Mouse (Mus musculus) heart, embryonic 14.5 days (tissue): ENCODE measurements at regions not wholly inside any gene's neighbourhood (a gene's known extent, or its start where the extent isn't known, plus 50 kb on each side); places are given as distances from the start of the nearest gene placed in this dataset.

ENCODE experiments used
- ATAC-seq: fragments of 200-750 bp; cut with Nextera tagmentation; 2 replicates; pipeline ENCODE4 v1.8.0; 2017; ENCODE audit warnings: low read depth, moderate TSS enrichment; ENCODE audit not compliant: insufficient number of reproducible peaks, insufficient read depth, low FRiP score
- H3K27ac ChIP-seq, 2 experiments: fragments of 200-500 bp in 1 of 2; fragments of 300-500 bp in 1 of 2; sonication (generic) in 1 of 2; replicated peaks in 1 of 2; 2 replicates each; pipeline ENCODE4 v1.5.1; 2012 to 2014; ENCODE audit warnings: low read depth in 2 of 2, low read length in 2 of 2, control low read depth in 1 of 2, mild to moderate bottlenecking in 1 of 2, mixed read lengths in 1 of 2; ENCODE audit not compliant: control insufficient read depth in 1 of 2, insufficient read depth in 1 of 2
- H3K27me3 ChIP-seq: fragments of 300-500 bp; sonication (generic); 2 replicates; pipeline ENCODE4 v1.6.1; 2014; ENCODE audit warnings: mild to moderate bottlenecking, low read length, control low read depth; ENCODE audit not compliant: control insufficient read depth, insufficient read depth
- H3K36me3 ChIP-seq: fragments of 300-500 bp; sonication (generic); 2 replicates; pipeline ENCODE4 v1.6.1; 2014; ENCODE audit warnings: mild to moderate bottlenecking, control low read depth, low read length, mixed read lengths; ENCODE audit not compliant: control insufficient read depth, insufficient read depth
- H3K4me1 ChIP-seq, 2 experiments: fragments of 200-500 bp in 1 of 2; fragments of 300-500 bp in 1 of 2; sonication (generic) in 1 of 2; 2 replicates each; pipeline ENCODE4 v1.6.1; 2012 to 2014; ENCODE audit warnings: low read length in 2 of 2, control low read depth in 1 of 2, mixed read lengths in 1 of 2; ENCODE audit not compliant: control insufficient read depth in 2 of 2, insufficient read depth in 2 of 2
- H3K4me2 ChIP-seq: fragments of 300-500 bp; sonication (generic); 2 replicates; pipeline ENCODE4 v1.6.1; 2014; ENCODE audit warnings: mild to moderate bottlenecking, low read length
- H3K4me3 ChIP-seq, 2 experiments: fragments of 200-500 bp in 1 of 2; fragments of 300-500 bp in 1 of 2; sonication (generic) in 1 of 2; 2 replicates each; pipeline ENCODE4 v1.5.1; 2012 to 2014; ENCODE audit warnings: low read length in 2 of 2, mild to moderate bottlenecking in 2 of 2, control low read depth in 1 of 2, low read depth in 1 of 2, moderate library complexity in 1 of 2; ENCODE audit not compliant: control insufficient read depth in 1 of 2, insufficient read depth in 1 of 2
- H3K9ac ChIP-seq: fragments of 300-500 bp; sonication (generic); 2 replicates; pipeline ENCODE4 v1.6.1; 2014; ENCODE audit warnings: mild to moderate bottlenecking, low read length
- H3K9me3 ChIP-seq: fragments of 300-500 bp; sonication (generic); 2 replicates; pipeline ENCODE4 v1.6.1; 2016; ENCODE audit warnings: low read length, control low read depth; ENCODE audit not compliant: control insufficient read depth
- WGBS: fragments of 180-500 bp; shearing (Covaris S2); extraction: QIAGEN DNeasy Blood & Tissue Kit; methylation state at CpG from one replicate; pipeline ENCODE4 v1.1.7; 2014; 5-methylcytosine and 5-hydroxymethylcytosine counted together

- Histone ChIP-seq H3K27me3 (no peaks in the 10 kb centered on the region), H3K27ac (no peak overlapping the region), H3K4me3 (no peak overlapping the region), H3K4me2 (no peak overlapping the region), H3K4me1 (no peaks in the 10 kb centered on the region), H3K9me3 (no peaks in the 10 kb centered on the region), H3K36me3 (no peaks in the 10 kb centered on the region), H3K9ac (no peak overlapping the region)
- 78% methylated on average over 9 of the region's 9 CpGs for WGBS
- ATAC-seq, result no peak
These were observed 320.7 kb upstream of the Clint1 start for GRCm38 (mm10) chr11:45531044-45531626.

GRCm38 (mm10) chr11:45533402-45534056 is 318.3 kb upstream of the Clint1 start:
- no peak for ATAC-seq
- Histone ChIP-seq H3K27ac (no peak overlapping the region), H3K27me3 (no peaks in the 10 kb centered on the region), H3K4me1 (no peaks in the 10 kb centered on the region), H3K36me3 (no peaks in the 10 kb centered on the region), H3K9me3 (no peaks in the 10 kb centered on the region), H3K4me2 (no peak overlapping the region), H3K4me3 (no peak overlapping the region), H3K9ac (no peak overlapping the region)
- 56% methylated on average over 7 of the region's 7 CpGs for WGBS

GRCm38 (mm10) chr11:45535501-45536025 is 316.3 kb upstream of the Clint1 start:
- no peaks in the 10 kb centered on the region for H3K9me3 ChIP-seq
- no peaks in the 10 kb centered on the region for H3K36me3 ChIP-seq
- H3K4me3 ChIP-seq, result no peak overlapping the region
- no peaks in the 10 kb centered on the region for H3K4me1 ChIP-seq
- H3K27me3 ChIP-seq, result no peaks in the 10 kb centered on the region
- no peak overlapping the region for H3K9ac ChIP-seq
- H3K4me2 ChIP-seq, result no peak overlapping the region
- no peak for ATAC-seq
- H3K27ac ChIP-seq, result no peak overlapping the region
- WGBS, result 61% methylated on average over 8 of the region's 8 CpGs

GRCm38 (mm10) chr11:45538011-45538410 is 313.8 kb upstream of the Clint1 start:
- Histone ChIP-seq H3K4me2 (no peak overlapping the region), H3K36me3 (no peaks in the 10 kb centered on the region), H3K27ac (no peak overlapping the region), H3K9me3 (no peaks in the 10 kb centered on the region), H3K4me1 (no peaks in the 10 kb centered on the region), H3K9ac (no peak overlapping the region), H3K4me3 (no peak overlapping the region), H3K27me3 (no peaks in the 10 kb centered on the region)
- 75% methylated on average over 7 of the region's 7 CpGs for WGBS
- no peak for ATAC-seq

- Histone ChIP-seq H3K27ac (no peak overlapping the region), H3K4me1 (no peaks in the 10 kb centered on the region), H3K9ac (no peak overlapping the region), H3K27me3 (no peaks in the 10 kb centered on the region), H3K9me3 (no peaks in the 10 kb centered on the region), H3K4me2 (no peak overlapping the region), H3K4me3 (no peak overlapping the region), H3K36me3 (no peaks in the 10 kb centered on the region)
- 35% methylated on average over 4 of the region's 4 CpGs for WGBS
- ATAC-seq, result no peak
These were observed 312.4 kb upstream of the Clint1 start for GRCm38 (mm10) chr11:45539459-45539858.

- Histone ChIP-seq H3K36me3 (no peaks in the 10 kb centered on the region), H3K27ac (no peak overlapping the region), H3K27me3 (no peaks in the 10 kb centered on the region), H3K9ac (no peak overlapping the region), H3K4me3 (no peak overlapping the region), H3K4me2 (no peak overlapping the region), H3K9me3 (no peaks in the 10 kb centered on the region), H3K4me1 (0 out of 4 replicates have a peak, but pooled peaks cover 0 to 4% of the 10 kb centered on the region in 2 experiments)
- no peak for ATAC-seq
- 40% methylated on average over 3 of the region's 3 CpGs for WGBS
These were observed 307.3 kb upstream of the Clint1 start for GRCm38 (mm10) chr11:45544531-45544930.

GRCm38 (mm10) chr11:45545896-45546626 is 305.8 kb upstream of the Clint1 start:
- 70% methylated on average over 11 of the region's 11 CpGs for WGBS
- Histone ChIP-seq H3K36me3 (no peaks in the 10 kb centered on the region), H3K27ac (no peak overlapping the region), H3K9me3 (no peaks in the 10 kb centered on the region), H3K4me2 (no peak overlapping the region), H3K4me1 (0 out of 4 replicates have a peak, but pooled peaks cover 0 to 4% of the 10 kb centered on the region in 2 experiments), H3K27me3 (0 out of 2 replicates have a peak, but pooled peaks cover 3% of the 10 kb centered on the region), H3K9ac (no peak overlapping the region), H3K4me3 (no peak overlapping the region)
- ATAC-seq, result no peak
